Mouse (Mus musculus): Measurements from ENCODE around the gene Stk11.

Stk11 gene

DNA sequence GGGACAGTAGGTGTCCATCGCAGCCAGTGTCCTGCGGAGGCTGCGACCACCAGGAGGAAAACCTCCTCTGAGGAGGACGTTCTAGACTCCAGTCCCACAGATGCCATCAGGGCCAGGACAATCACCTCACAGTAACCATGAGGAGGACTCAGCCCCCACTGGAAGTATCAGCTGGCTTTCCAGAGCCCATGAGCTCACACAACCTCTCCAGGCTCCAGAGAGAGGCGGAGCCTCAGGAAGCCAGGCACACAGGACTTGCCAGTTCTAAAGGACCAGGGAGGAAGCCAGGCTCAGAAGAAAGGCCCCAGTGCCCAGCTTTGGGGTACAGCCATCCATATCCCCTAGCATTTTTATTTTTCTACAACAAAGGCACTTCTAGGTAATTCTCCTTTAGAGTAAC lies 20.1 kb upstream of the Stk11 start:
- no peak for DNase-seq (ENCODE audit: low spot score)

DNA sequence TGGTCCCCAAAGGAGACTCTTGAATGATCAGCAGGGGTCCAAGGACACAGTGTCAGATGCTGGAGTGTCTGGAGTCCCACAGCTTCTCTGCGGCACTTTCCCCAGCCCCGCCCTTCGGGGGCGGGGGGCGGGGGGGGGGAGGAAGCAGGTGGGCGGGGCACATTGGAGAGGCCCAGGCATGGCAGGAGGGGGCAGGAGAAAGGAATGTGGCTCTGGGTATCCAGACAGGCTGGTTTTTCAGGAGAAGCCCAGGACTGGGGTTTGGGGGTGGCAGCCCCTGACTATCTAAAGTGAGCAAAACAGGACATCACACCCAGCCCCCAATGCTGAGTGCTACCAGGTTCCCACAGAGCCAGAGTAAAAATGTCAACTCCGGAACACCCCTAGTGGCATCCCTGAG lies 18.3 kb upstream of the Stk11 start:
- no peak for DNase-seq (ENCODE audit: low spot score)

DNA sequence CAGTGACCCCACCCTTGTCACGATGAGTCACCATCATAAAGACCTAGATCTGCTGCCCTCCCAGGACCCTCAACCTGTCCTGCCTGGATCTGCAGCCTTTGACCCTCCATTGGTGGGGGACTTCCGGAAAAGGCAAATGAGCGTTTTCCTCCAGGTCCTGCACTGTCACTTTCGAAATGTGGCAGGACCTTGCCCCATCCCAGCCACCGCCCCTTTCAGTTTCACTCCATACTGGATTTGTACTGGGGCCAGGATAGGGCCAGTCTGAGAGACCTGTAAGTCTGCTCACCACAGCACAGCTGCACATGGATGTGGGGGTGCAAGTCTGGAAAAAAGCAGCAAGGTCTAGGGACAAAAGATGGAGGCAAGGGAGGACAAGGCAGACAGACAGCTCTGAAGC lies 17.0 kb upstream of the Stk11 start:
- DNase-seq (ENCODE audit: low spot score), result no peak

DNA sequence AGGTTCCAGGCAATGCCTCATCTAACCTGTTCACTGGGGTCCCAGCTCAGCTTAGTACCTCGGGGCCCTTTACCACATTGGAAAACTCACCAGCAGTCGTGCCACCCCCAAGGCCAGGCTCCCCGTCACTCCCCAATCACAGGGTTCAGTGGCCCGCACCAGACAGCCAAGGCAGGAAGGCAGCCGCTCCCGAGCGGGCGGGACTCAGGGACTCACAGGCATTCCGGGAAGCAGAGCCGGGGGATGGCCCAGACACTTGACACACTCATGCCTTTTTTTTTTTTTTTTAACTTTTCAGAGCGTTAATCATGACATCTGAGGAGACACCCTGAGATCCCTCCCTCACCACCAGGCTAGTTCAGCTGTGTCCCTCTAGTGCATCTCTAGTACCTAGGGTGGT lies 14.6 kb upstream of the Stk11 start:
- no peak for DNase-seq (ENCODE audit: low spot score)

DNA sequence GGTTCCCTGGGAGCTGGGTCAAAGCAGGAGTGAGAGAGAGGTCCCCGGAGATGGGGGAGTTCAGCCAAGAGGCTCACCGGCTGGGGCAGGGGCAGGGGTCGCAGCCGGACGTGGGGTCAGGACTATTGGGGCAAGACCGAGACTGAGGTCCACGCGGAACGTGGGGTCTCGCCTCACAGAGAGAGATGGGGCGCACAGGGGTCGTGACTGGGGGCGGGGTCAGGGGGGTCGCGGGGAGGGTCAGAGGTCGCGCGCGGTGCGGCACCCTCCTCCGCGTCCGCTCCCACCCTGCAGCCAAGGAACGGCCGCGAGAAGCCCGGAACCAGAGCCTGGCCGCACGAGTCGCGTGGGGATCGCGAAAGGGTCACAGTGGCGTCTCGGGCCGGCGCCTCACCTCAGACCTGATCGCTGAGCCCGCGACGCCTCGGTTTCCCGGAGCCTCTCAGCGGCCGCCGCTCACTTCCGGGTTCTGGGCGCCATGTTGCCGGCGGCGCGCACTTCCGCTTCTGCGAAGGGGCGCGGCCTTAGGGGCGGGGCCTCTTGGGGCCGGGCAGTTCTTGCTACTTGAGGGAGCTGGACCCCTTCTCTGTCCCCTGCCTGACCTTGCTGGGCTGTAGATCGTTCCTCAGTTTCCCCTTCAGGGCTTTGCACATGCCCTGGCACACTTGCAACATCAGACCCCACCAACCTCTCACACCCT lies 13.2 kb upstream of the Stk11 start:
- DNase-seq (ENCODE audit: low spot score), result no peak

DNA sequence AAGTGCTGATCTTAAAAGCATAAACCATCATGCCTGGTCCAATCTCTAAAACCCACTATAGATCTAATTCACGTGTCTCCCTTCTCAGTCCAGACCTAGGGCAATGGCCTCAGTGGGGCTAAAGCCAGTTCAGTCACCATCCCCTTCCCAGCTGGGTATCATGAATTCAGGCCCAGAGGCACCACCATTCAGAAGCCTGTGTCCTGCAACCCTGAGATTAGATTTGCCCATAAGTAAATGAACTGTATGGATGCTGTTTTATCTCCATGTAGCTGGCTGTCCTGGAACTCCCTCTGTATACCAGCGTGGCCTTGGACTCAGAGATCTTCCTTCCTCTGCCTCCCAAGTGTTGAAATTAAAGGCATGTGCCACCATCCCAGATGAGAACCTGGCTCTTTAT lies 12.6 kb upstream of the Stk11 start:
- DNase-seq (ENCODE audit: low spot score), result no peak

DNA sequence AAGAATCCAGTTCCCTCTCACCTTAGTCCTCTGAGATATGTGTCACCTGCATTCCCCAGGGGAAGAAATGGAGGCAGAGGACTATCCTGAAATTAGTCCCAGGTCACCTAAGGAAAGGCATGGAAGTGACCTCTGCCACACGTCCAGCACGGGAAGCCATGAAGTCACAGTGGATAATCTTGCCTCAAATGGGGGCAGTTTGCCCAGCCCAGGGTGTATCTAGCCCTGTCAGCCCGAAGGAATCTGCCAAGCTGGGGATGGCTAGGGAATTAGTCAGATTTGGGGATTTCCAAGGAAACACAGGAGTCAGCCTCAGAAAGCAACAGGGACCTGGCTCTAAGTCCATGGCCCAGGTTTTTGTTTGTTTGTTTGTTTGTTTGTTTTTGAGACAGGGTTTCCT lies 11.4 kb upstream of the Stk11 start:
- no peak for DNase-seq (ENCODE audit: low spot score)

DNA sequence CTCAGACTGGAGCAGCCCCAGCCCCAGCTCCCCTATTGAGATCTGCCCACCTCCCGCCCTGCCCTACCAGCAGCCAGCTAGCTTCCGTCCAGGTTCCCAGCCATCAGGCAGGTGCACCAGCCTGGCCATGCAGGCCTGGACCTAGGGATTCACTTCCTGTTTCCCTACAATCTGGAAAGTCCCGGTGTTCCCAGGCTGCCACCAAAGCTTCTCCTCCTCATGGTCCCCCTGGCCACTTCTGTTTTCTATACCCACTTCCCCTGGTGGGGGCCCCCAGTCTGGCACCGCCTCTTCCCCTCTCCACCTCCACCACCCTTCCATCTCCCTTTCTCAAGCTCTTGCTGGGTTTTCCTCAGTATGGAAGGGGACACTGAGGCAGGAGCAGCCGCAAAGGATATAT lies 10.1 kb upstream of the Stk11 start, which contains the start of gene Sbno2:
TSS of gene Sbno2 (minus strand) at position 112 of the 400 bp plus-strand sequence.
- no peak for DNase-seq (ENCODE audit: low spot score)

DNA sequence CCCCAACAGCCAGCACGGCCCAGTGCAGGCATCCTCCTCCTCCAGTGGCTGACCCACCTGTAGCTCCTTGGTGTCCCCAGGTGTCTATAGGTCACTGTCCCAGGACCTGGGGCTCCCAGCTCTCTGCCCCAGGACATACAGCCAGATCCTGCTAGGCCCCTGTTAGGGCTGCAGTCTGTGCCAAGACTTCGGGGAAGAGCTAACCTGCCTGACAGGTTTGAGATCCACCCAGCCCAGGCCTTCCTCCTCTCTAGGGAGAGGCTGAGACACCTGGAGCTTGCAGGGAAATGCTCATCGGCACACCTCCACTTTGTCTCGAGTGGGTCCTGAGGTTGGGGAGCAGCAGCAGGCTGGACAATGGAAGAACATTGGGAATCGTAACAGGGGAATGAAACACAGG lies 9.7 kb upstream of the Stk11 start:
- DNase-seq (ENCODE audit: low spot score), result no peak

DNA sequence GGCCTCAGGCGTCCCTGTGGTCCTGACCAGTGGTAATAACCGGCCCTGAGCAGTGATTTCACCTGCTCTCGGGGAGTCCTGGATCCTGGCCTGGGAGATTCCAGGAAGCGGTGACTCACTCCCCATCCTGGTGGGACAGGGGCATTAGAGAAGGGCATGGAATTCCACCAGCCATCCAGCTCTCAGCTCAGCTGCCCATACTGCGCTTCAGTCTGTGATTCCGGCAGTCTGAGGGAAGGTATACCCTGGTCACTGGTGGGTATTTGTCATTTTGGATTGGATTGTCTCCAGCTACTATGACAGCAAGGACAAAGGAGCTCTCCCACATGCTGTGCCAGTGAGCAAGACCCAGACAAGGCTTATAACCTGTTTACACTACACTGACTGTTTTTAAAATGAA lies 7.9 kb upstream of the Stk11 start:
- no peak for DNase-seq (ENCODE audit: low spot score)

DNA sequence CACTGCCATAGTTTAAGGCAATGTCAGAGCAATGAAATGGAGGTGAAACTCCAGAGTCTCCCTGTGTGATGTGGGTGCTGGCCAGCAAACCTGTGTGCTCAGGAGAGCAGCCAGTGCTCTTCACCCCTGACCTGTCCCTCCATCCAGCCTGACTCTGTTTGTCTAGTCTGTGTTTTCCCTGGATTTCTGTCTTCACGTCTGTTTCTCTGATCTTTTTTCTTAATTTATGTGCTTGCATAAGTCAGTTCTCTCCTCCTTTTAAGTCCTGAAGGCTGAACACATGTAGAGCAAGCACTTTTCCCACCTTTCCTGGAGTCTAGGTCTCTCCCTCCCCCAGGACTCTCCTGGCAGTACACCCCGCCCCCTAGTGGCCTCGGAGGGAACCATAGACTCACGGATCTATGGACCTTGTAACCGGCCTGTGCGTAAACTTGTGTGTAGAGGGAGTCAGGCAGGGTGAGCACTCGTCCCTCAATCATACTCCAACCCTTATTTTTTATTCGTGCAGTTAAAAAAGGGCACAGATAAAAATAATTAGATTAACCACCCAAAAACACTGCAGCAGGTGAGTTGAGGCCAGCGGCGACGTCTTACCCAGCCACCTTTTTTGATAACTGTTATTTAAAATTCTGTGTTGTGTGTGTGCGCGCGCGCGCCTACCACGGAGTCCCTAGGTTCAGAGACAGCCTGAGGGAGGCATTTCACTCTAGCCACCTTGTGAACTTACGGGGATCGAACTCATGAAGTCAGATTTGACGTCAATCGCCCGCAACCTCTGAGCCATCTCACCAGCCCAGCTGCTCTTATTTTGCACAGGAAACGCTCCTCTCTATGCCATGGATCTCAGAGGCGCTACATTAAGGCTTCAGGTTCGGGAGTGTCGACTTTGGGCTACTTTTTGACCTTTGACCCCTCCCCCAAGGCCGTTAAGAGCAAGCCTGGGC lies 990 bp upstream of the Stk11 start:
- DNase-seq (ENCODE audit: low spot score), result peak; percentile 84

DNA sequence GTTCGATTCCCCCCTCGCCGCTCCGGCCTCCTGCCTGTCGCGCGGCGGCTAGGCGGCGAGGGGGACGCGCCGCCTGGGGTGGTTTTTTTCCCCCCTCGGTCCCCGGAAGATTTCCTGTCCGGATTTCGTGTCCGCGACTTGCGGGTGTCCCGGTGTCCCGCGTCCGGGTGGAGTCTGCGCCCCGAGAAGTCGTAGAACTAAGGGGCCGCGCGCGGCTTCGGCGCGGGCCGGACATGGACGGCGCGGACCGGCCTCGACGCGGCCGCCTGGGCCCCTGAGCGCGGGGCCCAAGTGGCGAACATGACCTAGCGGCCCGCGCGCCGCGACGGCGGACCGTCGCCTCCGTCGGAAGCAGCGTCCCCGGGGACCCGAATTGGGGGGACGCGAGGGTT lies 337 bp downstream of the Stk11 start:
- no peak for DNase-seq (ENCODE audit: low spot score)

DNA sequence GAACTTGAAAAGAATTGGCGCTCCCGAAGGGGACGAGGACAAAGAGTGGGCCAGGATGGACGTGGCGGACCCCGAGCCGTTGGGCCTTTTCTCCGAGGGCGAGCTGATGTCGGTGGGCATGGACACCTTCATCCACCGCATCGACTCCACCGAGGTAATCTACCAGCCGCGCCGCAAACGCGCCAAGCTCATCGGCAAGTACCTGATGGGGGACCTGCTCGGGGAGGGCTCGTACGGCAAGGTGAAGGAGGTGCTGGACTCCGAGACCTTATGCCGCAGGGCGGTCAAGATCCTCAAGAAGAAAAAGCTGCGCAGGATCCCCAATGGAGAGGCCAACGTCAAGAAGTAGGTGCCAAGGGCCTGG lies 942 bp downstream of the Stk11 start:
- DNase-seq (ENCODE audit: low spot score), result no peak

DNA sequence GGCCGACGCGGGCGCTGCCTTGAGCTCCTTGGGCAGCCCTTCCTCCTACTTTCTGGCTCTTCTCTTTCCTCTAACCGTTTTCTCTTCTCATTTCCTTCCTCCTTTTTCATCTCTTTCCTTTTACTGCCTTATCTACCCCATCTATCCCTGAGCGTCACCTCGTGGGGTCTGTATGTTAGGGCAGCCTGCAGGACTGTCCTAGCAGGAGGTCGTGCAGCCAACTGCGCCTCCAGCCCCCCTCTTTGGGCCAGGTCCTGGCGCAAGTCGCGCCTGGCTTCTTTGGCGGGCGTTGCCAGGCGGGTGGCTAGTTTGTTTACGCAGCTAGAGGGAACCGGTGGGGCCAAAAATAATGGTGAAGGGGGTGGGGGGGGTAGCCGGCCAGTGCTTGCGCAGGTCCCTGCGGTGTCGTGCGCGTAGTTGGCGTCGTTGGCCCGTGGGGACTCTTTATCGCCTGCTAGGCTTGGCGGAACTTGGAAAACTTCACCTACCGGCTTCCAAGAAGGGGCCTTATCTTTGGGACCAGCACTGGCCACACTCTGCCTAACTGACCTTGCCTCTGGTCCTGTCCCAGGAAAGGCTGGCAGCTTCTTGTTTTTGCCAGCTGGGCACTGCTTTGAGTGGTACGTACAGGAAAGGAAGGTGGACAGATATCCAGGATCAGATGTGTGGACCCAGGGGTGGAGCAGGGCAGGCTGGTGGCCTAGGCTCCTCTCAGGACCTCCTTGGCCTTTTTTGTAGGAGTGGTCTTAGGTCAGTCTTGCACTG lies 1.5 kb downstream of the Stk11 start:
- DNase-seq (ENCODE audit: low spot score), result no peak

DNA sequence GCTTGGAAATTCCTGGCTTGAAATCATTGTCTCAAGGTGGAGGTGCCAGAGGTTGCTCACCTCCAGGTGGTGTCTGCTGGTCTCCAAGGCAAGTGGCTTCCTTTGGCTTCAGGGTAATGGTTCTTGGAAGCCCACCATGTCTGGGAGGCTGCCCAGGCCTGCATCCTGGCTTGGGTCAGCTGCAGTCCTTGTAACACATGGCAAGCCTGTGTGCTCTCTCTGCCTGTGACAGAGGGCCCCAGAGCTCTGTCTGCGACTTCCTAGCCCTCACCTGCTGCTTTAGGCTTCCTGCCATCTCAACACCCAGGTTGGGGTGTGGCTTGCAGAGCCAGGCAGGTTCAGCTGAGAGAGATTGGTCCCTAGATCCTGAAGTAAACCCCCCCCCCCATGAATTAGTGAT lies 2.1 kb downstream of the Stk11 start:
- DNase-seq (ENCODE audit: low spot score), result no peak

DNA sequence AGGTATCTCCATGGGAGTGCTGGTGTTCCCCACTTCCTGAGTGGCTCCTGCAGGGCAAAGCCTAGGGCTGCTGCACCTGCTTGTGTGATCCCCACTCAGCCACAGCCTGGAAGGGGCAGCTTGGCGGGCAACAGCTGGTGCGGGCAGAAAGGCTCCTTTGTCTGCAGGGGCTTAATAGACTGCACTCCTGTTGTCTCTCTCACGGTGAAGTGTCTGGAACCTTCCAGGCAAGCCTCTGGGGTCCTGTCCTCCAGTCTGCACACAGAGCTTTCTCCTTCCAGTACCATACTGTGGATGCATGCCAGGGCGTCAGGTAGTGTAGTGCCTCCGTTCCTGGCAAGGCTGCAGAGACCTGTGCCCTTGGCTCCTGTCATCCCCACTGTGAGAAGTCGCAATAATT lies 2.9 kb downstream of the Stk11 start:
- DNase-seq (ENCODE audit: low spot score), result no peak

DNA sequence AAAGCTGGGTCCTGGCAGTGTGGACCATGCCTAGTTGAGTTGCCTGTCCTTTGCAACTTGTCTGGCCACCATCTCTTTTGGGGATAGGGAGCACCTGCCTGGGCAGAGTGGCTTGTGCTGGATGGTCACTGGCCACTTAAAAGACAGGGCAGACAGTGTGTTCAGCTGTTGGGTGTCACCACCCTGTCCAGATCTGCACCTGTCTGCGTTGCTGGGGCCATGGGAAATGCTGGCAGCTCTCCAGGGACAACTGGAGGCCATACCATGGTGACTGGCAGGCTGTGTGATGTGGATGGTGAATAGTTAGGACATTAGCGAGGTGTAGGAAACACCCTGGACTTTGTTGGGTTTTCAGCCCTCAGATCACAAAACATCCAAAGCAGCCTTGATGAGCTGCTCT lies 4.5 kb downstream of the Stk11 start:
- DNase-seq (ENCODE audit: low spot score), result no peak

DNA sequence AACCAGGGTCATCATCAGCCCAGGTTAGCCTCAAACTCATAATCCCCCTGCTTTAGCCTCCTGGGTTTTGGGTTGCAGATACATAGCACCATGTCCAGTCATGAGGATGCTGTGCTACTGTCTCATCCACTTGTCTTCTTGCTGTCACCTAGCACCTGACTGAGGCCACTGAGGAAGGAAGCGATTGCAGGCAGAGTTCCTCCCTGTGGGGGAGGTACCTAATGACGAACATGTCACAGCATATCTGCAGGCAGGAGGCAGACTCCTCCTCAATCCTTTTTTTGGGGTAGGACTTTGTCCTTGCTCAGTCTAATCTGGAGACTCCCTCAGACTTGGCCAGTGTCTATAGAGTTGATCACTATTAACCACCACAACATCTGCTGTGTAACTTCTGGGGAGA lies 6.0 kb downstream of the Stk11 start:
- DNase-seq (ENCODE audit: low spot score), result no peak

DNA sequence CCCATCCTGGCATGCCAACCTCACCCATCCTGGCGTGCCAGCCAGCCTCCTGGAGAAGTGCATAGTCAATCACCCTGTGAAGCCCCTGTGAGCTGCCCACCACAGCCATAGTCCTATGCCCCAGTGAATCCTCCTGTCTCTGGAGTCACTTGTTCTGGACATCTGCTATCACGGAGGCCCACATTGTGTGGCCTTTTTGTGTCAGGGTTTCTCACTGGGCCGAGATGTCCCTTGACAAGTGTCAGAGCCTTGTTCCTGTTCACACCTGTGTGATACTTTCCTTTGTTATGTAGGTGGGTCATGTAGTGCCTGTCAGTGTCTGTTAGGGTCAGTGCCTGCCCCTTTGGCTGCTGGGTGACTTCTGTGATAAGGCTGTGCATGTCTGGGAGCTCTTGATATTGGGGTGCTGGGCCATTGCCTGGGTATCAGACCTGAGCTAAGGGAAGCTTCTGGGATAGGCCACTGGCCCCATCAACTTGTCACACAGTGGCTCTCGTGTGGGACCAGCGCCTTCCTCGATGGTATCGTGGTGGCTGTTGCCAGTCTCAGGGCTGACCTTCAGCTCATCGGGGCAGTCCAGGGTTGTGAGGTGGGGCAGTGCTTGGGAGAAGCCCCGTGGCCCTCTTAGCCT lies 8.4 kb downstream of the Stk11 start:
- no peak for DNase-seq (ENCODE audit: low spot score)

DNA sequence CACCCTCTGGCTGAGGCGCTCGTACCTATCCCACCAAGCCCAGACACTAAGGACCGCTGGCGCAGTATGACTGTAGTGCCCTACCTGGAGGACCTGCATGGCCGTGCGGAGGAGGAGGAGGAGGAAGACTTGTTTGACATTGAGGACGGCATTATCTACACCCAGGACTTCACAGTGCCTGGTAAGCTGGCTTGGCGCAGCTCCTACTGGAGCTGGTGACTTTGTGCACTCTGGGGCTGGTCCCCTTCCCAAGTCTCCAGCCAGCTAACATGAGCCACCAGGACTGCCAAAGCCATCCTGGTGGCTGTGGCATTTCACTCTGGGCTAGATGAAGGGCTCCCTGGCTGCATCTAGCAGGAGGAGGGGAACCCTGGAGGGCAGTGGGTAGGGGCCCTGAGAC lies 12.3 kb downstream of the Stk11 start:
- no peak for DNase-seq (ENCODE audit: low spot score)

DNA sequence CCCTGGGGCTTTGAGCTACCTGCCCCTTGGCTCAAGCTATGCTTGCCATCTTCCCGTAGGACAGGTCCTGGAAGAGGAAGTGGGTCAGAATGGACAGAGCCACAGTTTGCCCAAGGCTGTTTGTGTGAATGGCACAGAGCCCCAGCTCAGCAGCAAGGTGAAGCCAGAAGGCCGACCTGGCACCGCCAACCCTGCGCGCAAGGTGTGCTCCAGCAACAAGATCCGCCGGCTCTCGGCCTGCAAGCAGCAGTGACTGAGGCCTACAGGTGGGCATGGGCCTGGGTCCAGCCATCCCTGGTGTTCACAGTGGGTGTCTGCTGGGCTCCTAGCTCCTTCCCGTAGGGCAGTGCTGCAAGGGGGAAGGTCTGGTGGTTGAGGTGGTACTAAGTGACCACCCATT lies 14.2 kb downstream of the Stk11 start:
- no peak for DNase-seq (ENCODE audit: low spot score)

DNA sequence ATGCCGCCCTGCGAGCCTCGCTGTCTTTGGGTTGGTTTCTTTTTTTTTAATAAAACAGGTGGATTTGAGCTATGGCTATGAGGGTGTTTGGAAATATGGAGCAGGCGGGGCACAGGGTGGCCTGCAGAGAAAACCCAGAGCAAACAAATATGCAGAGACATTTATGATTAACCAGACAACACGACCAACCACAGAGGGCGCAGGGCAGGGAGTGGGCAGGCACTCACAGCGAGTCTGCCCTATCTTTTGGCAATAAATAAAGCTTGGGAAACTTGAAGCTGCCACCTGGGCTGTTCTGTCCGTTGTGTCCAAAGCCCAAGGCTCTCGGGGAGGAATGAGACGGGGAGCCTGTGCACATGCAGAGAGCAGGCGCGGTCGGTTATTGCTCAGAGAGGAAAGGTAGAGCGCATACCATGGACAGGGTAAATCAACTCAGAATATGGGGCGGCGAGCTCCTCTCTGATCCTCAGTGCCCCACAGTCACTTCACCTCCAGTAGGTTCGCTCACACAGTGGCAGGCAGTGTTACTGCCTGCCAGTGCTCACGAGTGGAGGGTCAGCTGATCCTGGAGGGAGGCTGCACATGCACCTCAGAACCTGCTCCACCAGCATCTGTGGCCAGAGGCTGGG lies 14.9 kb downstream of the Stk11 start:
- no peak for DNase-seq (ENCODE audit: low spot score)
